Mouse (Mus musculus): Measurements from ENCODE around the gene Tmem163.

DNA sequence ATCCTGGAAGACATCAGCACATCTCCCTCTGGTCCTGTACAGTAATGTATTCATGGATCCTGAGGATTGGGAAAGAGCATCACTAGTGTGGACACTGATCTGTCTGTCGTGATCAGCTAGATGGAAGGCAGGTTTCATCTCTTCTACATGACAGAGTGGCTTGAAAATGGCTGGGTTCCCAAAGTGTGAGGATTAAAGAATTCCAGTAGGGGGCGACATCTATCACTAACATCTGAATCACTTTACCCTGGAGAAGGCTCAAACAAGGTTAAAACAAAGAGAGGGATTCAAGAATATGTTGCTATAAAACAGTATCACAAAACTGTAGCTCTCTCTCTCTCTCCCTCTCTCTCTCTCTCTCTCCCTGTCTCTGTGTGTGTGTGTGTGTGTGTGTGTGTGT, 17.2 kb upstream of the Tmem163 start:
- TF ChIP-seq POLR2A (IDR thresholded peaks at IDR 0.05; ENCODE audit: low read depth, low read length): no peak
- no peak for TF ChIP-seq CTCF (conservative IDR thresholded peaks at IDR 0.05; ENCODE audit: insufficient read depth, insufficient read length, low read depth, low read length)
